Mouse (Mus musculus): ENCODE measurements at regions not wholly inside any gene's neighbourhood (a gene's known extent, or its start where the extent isn't known, plus 50 kb on each side); places are given as distances from the start of the nearest gene placed in this dataset.

- TF ChIP-seq POLR2A (IDR thresholded peaks at IDR 0.05; ENCODE audit: borderline replicate concordance, extremely low read depth, insufficient read depth, insufficient read length, poor library complexity, severe bottlenecking) (no peak), CTCF (IDR thresholded peaks at IDR 0.05; ENCODE audit: borderline replicate concordance, extremely low read depth, insufficient read depth, insufficient read length) (no peak)
These were observed 242.0 kb downstream of the Pdha2 start for GRCm38 (mm10) chr3:140969892-140970880.
